Mouse (Mus musculus) naive thymus-derived CD4-positive, alpha-beta T cell, adult 2 months (primary cell): Measurements from ENCODE around the gene Adgrb3.
"Not testable (repeated sequence)": the region's sequence is repeated elsewhere in the genome, so short reads cannot be mapped to it uniquely, and the experiment has no call there.

Source experiments
- DNase-seq: peaks from one replicate; pipeline ENCODE4 v3.0.0-alpha.2; 2011; ENCODE audit warnings: low read depth

Adgrb3 gene

GRCm38 (mm10) chr1:25107500-25108101, 721.9 kb downstream of the Adgrb3 start:
- no peak for DNase-seq

GRCm38 (mm10) chr1:25106679-25107078, 722.8 kb downstream of the Adgrb3 start:
- no peak for DNase-seq

GRCm38 (mm10) chr1:25105367-25105766, 724.1 kb downstream of the Adgrb3 start:
- DNase-seq = no peak

GRCm38 (mm10) chr1:25088010-25088719, 741.3 kb downstream of the Adgrb3 start:
- DNase-seq = no peak

GRCm38 (mm10) chr1:25085616-25086372, 743.7 kb downstream of the Adgrb3 start:
- no peak for DNase-seq

GRCm38 (mm10) chr1:25082377-25082776, 747.1 kb downstream of the Adgrb3 start:
- no peak for DNase-seq

- no peak for DNase-seq
These were observed 748.1 kb downstream of the Adgrb3 start for GRCm38 (mm10) chr1:25081265-25081849.

GRCm38 (mm10) chr1:25079395-25079794, 750.1 kb downstream of the Adgrb3 start:
- no peak for DNase-seq

- no peak for DNase-seq
These were observed 753.6 kb downstream of the Adgrb3 start for GRCm38 (mm10) chr1:25075952-25076351.

GRCm38 (mm10) chr1:25063964-25064363, 765.5 kb downstream of the Adgrb3 start:
- no peak for DNase-seq

- no peak for DNase-seq
These were observed 768.6 kb downstream of the Adgrb3 start for GRCm38 (mm10) chr1:25060935-25061334.

- no peak for DNase-seq
These were observed 769.3 kb downstream of the Adgrb3 start for GRCm38 (mm10) chr1:25060191-25060590.

GRCm38 (mm10) chr1:25057656-25058055, 771.9 kb downstream of the Adgrb3 start:
- DNase-seq = no peak

GRCm38 (mm10) chr1:25057212-25057611, 772.3 kb downstream of the Adgrb3 start:
- no peak for DNase-seq

GRCm38 (mm10) chr1:25042091-25042490, 787.4 kb downstream of the Adgrb3 start:
- DNase-seq = no peak

- no peak for DNase-seq
These were observed 795.3 kb downstream of the Adgrb3 start for GRCm38 (mm10) chr1:25034161-25034560.

GRCm38 (mm10) chr1:25033155-25034095, 796.1 kb downstream of the Adgrb3 start:
- no peak for DNase-seq

- DNase-seq = no peak
These were observed 806.4 kb downstream of the Adgrb3 start for GRCm38 (mm10) chr1:25023156-25023555.

- DNase-seq = not testable (repeated sequence)
These were observed 811.7 kb downstream of the Adgrb3 start for GRCm38 (mm10) chr1:25017851-25018250.
